Mouse (Mus musculus): ENCODE results near the gene Mocs3.

Mocs3 gene

DNA sequence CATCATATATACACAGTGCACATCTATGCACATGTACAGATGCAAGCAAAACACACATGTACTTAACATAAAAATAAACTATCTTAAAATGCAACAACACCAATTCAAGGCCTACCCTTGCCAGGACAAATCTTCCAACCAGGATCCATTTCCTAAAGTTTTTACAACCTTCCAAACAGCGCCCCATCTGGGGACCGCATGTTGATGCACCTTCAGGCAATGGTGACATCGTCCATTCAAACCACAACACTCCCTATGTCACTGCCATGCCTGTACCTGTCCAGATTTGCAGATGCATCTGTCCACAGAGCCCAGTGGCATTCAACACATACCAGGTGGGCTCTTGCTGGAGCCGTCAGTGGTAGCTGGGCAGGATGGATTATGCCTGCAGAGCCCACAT lies 12.9 kb downstream of the Mocs3 start:
- no peak for DNase-seq

DNA sequence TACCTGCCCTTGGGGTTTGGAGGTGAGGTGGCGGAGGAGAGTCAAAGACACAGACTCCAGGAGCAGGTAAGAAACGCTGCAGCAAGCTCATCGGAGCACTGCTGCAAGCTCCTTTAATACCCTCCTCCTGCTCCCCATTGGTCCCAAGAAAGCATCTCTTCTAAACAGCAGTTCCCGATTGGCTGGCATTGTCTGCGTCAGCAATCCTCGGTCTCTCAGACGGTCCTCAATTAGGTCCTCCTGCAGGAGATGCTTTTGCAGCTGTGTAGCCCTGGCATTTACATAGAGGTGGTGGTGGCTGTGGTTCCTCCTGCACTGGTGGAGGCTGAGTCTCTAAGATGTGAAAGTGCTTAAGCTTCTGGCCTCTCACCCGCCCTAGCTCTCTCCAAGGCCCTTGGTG lies 15.1 kb downstream of the Mocs3 start:
- no peak for DNase-seq

GRCm38 (mm10) chr2:168248167-168248855 lies 17.9 kb downstream of the Mocs3 start:
- DNase-seq = no peak

GRCm38 (mm10) chr2:168248856-168249245 lies 18.4 kb downstream of the Mocs3 start:
- DNase-seq = peak; percentile 52

DNA sequence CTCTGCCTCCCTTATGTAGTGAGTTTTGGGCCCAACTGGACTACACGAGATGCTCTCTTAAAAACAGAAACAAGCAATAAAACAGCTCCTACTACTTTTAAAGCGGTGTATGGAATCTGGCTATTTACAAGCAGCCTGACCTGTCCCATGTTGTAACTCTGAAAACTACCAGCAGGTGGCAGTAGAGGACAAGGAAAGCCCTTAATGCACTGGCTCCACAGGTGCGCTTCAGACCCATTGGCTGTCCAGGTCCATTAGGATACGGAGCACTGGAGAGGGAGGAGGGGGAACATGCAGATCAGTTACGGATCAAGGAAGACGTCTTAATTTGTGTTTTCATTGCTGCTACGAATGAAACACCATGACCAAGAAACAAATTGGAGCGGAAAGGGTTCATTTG lies 19.8 kb downstream of the Mocs3 start:
- peak; percentile 91 for DNase-seq

GRCm38 (mm10) chr2:168252639-168253292 lies 22.3 kb downstream of the Mocs3 start:
- DNase-seq = no peak

- DNase-seq = peak; percentile 39
These were observed 23.4 kb downstream of the Mocs3 start for GRCm38 (mm10) chr2:168253822-168254221.

DNA sequence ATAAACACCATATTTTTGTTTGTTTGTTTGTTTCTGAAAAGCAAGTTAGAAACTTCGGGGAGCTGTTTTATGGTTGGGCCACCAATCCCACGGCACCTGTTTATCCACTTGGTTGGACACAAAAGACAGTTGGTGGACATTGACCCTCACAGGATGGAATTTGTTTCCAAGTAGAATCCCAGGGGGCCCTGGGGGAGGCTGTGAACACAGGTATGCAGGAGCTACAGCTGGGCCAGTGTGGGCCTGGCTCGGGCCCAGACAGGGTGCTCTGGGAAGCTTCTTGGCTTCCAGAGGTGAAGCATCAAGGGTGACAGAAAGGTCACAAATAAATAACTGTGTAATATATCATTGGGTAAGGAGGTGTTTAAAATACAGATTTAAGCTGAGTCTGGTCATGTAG lies 26.1 kb downstream of the Mocs3 start:
- DNase-seq = no peak

DNA sequence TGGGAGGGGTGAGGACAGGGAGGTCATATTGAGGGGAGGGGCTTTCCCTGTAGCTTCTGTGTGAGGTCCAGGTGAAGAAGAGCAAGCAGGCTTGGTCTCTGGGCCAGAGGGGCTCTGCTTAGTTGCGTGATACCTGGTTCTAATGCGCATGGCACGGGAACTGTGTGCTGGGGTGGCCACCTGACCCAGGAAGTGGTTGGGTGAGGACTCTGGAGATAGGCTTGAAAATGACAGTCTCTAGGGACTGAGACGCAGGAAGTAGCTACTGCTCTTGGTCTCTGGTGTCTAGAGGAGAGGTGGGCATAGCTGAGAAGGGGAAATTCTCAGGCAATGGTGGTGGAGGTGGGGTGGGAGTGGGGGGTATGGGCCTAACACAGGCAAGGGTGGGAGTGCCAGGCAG lies 26.8 kb downstream of the Mocs3 start:
- DNase-seq = no peak

GRCm38 (mm10) chr2:168259046-168259445 lies 28.6 kb downstream of the Mocs3 start:
- DNase-seq = no peak

DNA sequence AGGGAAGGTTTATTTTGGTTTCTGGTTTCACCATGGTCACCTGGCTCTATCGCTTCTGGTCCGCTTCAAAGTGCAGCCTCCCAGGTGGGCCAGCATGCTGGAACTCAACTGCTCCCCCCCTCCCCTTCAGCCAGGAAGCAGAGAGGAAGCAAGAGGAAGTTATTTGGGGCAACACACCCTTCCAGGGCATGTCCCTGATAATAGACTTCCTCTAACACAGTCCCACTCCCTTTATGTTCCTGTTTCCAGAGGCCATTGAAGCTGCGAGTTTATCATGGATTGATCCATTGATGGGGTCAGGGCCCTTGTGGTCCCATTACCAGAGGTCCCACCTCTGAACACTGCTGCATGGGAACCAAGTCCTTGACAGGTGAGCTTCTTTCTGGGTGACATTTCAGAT lies 29.7 kb downstream of the Mocs3 start:
- DNase-seq = no peak

DNA sequence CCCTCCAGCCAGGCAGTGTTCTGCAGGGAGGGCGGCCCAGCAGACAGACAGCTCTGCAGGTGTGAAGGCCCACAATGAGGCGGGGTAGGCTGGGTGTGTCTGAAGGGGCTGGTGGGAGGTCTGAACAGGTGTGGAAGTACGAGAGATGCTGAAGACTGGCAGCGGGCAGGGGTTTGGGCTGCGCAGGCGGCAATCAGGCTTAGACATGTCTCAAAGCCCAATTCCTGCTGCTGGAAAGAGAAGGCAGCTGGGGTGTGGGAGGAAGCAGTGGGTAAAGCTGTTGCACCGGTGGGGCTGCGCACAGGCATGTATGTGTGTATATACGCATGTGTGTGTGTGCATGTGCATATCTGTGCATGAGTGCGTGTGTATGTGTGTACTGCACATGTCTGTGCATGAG lies 30.5 kb downstream of the Mocs3 start:
- no peak for DNase-seq

GRCm38 (mm10) chr2:168268033-168268432 lies 37.6 kb downstream of the Mocs3 start:
- DNase-seq = no peak

GRCm38 (mm10) chr2:168273387-168273786 lies 43.0 kb downstream of the Mocs3 start:
- DNase-seq = no peak

GRCm38 (mm10) chr2:168274374-168274935 lies 44.0 kb downstream of the Mocs3 start:
- peak; percentile 89 for DNase-seq

GRCm38 (mm10) chr2:168280729-168281581 lies 50.5 kb downstream of the Mocs3 start:
- peak; percentile 61 for DNase-seq

- DNase-seq = no peak
These were observed 51.2 kb downstream of the Mocs3 start, which contains the start of gene Kcng1 for GRCm38 (mm10) chr2:168281582-168281981. Gene Kcng1 (minus strand): TSS chr2:168281736.

Measured in right cerebral cortex, postnatal 4 days (tissue).